Mouse (Mus musculus) bone marrow, adult 2 months (tissue): ENCODE measurements around the gene Ufc1. TPM values are rescaled to one million over a fixed set of nuclear protein-coding genes. Genes with fewer than 3 reads are reported as not detected.
"Not testable (repeated sequence)": the region's sequence is repeated elsewhere in the genome, so short reads cannot be mapped to it uniquely, and the experiment has no call there.

ENCODE experiments used
- H3K27ac ChIP-seq: fragments of 200-500 bp; 2 replicates; pipeline ENCODE4 v1.5.1; 2012; ENCODE audit warnings: low read depth, mild to moderate bottlenecking, control low read depth, inconsistent platforms, low read length; ENCODE audit not compliant: control insufficient read depth, poor library complexity, insufficient read depth
- H3K4me1 ChIP-seq: fragments of 200-500 bp; 2 replicates; pipeline ENCODE4 v1.6.1; 2011; ENCODE audit warnings: low read length; ENCODE audit not compliant: control insufficient read depth, insufficient read depth
- H3K4me3 ChIP-seq: fragments of 200-500 bp; replicated peaks from 2 replicates; pipeline ENCODE3; 2011; ENCODE audit warnings: mild to moderate bottlenecking, low read depth, low read length, control low read depth; ENCODE audit not compliant: control insufficient read depth
- CTCF ChIP-seq: fragments of 200-500 bp; IDR thresholded peaks from 2 replicates; pipeline ENCODE4 v1.5.1; 2011; ENCODE audit warnings: low read length, control low read depth; ENCODE audit not compliant: control insufficient read depth, insufficient read depth
- POLR2A ChIP-seq: fragments of 200-500 bp; IDR thresholded peaks from 2 replicates; pipeline ENCODE4 v1.6.1; 2011; ENCODE audit warnings: low read depth, mild to moderate bottlenecking, control low read depth, low read length, borderline replicate concordance; ENCODE audit not compliant: control insufficient read depth
- WGBS: fragments of 180-500 bp; shearing (Covaris S2); methylation state at CpG from one replicate; pipeline ENCODE4 v1.1.7; 2018; 5-methylcytosine and 5-hydroxymethylcytosine counted together
- polyA plus RNA-seq: library from polyadenylated mRNA; stranded (reverse); fragments of >200 nt; gene quantifications from 2 replicates; pipeline ENCODE4 v1.2.4, GENCODE M21; 2011; ENCODE audit warnings: low replicate concordance; ENCODE audit not compliant: missing spikeins, insufficient read depth, insufficient read length

The Ufc1 gene
- 34.0 and 84.2 TPM in 2 replicates for polyA plus RNA-seq

- Histone ChIP-seq H3K4me1 (peaks cover 1% of the 10 kb centered on the region; the same call in 1 of the 2 replicates), H3K4me3 (peak within 1 kb of the TSS; percentile 99), H3K27ac (peak within 1 kb of the TSS; percentile 94)
- no peak for TF ChIP-seq CTCF
- peak; percentile 66; the same call in 1 of the 2 replicates for TF ChIP-seq POLR2A
- under 1% methylated on average over 42 of the region's 42 CpGs for WGBS
Observed at GRCm38 (mm10) chr1:171294298-171295062, at the start of gene Ufc1. Gene Ufc1, minus strand, starts transcription at chr1:171295024.

- H3K4me3 ChIP-seq, result no peak overlapping the region
- no peaks in the 10 kb centered on the region; the same call in 1 of the 2 replicates for H3K4me1 ChIP-seq
- WGBS, result 84% methylated on average over 9 of the region's 9 CpGs
- no peak for TF ChIP-seq CTCF
- TF ChIP-seq POLR2A, result no peak
- H3K27ac ChIP-seq, result no peak overlapping the region
Observed at GRCm38 (mm10) chr1:171343922-171344677, 49.3 kb upstream of the Ufc1 start.

DNA sequence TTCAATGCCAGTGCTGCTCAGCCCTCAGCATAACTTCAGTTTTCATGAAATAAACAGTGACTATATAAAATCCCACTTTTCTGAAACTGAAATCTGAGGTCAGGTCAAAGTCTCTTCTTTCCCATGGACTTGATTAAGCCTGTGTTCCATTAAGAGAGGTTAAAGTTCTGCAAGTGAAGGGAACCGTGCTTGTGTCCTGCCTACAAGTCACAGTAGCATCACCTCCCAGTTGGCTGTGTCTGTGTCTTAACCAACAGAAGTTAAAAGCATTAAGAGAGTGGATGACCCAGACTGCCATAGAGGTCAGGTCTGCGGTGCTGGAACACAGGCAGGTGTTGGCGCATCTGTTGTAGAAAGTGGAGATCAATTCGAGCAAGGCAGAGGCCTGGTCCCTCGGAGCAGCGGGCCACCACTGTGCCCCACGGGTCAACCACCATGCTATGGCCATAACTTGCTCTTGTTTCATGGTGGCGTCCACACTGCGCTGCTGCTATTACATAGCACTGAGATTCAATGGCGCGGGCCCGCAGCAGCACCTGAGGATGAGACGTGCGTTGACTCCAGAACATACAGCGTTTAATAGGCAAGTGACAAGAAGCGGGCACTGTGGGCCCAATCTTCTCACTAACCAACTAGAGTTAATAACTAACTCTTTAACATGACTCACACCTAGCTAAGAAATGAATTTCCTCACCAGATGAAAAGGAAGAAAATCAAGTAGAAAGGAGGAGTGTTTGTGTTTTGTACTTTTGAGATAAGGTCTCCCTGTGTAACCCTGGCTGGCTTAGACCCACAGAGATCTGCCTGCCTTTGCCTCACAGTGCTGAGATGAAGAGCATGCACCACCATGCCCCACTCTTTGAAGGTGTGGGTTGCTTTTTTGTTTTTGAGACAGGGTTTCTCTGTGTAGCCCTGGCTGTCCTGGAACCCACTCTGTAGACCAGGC, 47.7 kb upstream of the Ufc1 start:
- TF ChIP-seq POLR2A, result no peak
- TF ChIP-seq CTCF, result no peak
- WGBS, result 93% methylated on average over 16 of the region's 16 CpGs
- Histone ChIP-seq H3K27ac (no peak overlapping the region), H3K4me3 (no peak overlapping the region), H3K4me1 (no peaks in the 10 kb centered on the region; the same call in 1 of the 2 replicates)

DNA sequence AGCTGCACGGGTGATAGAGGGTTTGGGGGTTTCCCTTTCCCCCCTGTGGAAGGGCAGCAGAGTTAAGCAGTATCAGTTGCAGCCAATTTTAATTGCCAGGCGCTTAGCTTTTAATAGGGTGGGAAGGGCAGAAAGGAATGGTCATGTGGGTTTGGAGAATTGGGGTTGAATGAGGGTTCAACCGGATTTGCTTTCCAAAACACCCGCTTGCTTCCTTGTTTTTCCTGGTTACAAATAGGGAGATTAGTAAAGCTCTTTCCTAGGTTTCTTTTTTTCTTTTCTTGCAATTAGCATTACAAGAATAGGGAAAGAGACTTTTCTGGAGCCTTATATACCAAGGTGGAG, 35.4 kb upstream of the Ufc1 start:
- TF ChIP-seq CTCF (no peak), POLR2A (no peak)
- Histone ChIP-seq H3K27ac (peak overlapping the region; percentile 56; the same call in 1 of the 2 replicates), H3K4me3 (peak overlapping the region; percentile 82), H3K4me1 (peaks cover 1% of the 10 kb centered on the region; the same call in 1 of the 2 replicates)
- under 1% methylated on average over 4 of the region's 4 CpGs for WGBS

GRCm38 (mm10) chr1:171329433-171330215, 34.8 kb upstream of the Ufc1 start:
- peak overlapping the region; percentile 82 for H3K4me3 ChIP-seq
- peak; percentile 39; the same call in 1 of the 2 replicates for TF ChIP-seq POLR2A
- TF ChIP-seq CTCF, result no peak
- peaks cover 1% of the 10 kb centered on the region; the same call in 1 of the 2 replicates for H3K4me1 ChIP-seq
- 2% methylated on average over 52 of the region's 61 CpGs for WGBS
- peak overlapping the region; percentile 99 for H3K27ac ChIP-seq

DNA sequence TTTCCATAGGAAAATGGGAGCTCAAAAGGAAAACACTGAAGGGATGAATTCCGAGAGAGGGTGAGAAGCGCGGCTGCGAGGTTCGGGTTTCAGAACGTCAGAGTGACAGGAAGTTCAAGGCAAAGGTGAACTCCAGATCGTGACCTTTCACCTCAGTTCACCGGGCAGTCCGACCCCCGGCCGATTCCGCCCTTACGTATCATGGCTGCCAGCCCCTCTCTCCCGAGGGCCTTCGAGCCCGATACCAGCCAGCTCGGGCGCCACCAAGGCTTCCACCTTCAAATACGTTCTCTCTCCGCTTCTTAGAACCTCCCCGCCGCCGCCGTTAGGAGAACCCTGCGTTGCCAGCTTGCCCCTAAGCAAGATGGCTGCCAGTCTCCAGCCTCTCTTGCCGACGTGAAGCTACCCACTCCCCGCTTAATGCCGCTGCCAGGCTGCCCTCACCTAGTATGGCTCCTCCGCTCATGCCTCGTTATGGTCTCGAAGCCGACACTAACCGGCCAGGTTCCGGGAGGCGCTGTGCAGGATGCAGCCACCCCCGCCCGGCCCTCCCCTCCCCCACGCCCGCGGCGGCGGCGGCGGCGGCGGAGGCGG, 34.1 kb upstream of the Ufc1 start, which contains the start of gene Dedd:
TSS of gene Dedd (plus strand) at position 307 of the 594 bp plus-strand sequence.
- H3K4me3 ChIP-seq, result peak within 1 kb of the TSS; percentile 85
- peak; percentile 44; the same call in 1 of the 2 replicates for TF ChIP-seq POLR2A
- no peak; the same call in 1 of the 2 replicates for TF ChIP-seq CTCF
- H3K4me1 ChIP-seq, result peaks cover 1% of the 10 kb centered on the region; the same call in 1 of the 2 replicates
- WGBS, result 2% methylated on average over 48 of the region's 48 CpGs
- peak within 1 kb of the TSS; percentile 99 for H3K27ac ChIP-seq

DNA sequence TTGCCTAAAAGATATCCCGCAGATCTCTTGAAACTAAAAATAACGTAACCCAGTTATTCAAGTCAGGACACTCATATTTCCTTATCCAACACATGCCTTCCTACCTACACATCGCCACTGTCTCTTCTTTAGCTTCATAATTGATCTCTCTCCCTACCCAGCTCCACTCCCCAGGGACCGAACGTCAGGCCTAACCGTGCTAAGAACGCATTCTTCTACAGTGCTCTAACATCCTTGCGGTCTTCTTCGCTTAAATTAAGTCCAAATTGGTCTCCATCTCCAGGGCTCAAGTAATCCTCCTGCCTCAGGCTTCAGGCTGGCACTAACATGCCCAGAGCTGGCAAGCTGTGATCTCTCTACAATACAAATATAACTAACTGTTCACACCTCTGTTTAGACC, 33.4 kb upstream of the Ufc1 start:
- Histone ChIP-seq H3K4me1 (peaks cover 1% of the 10 kb centered on the region; the same call in 1 of the 2 replicates), H3K27ac (peak overlapping the region; percentile 99; the same call in 1 of the 2 replicates), H3K4me3 (peak overlapping the region; percentile 85)
- TF ChIP-seq POLR2A, result no peak
- TF ChIP-seq CTCF, result no peak
- WGBS, result 33% methylated on average over 9 of the region's 9 CpGs

GRCm38 (mm10) chr1:171326588-171326987, 31.8 kb upstream of the Ufc1 start:
- WGBS, result 32% methylated on average over 4 of the region's 4 CpGs
- not testable (repeated sequence) for H3K4me1 ChIP-seq, H3K27ac ChIP-seq, H3K4me3 ChIP-seq
